Mouse (Mus musculus) embryonic facial prominence, embryonic 13.5 days (tissue): ENCODE data around the gene Tspan17. TPM values are rescaled to one million over a fixed set of nuclear protein-coding genes. Genes with fewer than 3 reads are reported as not detected.

Experiments used
- ATAC-seq: fragments of 200-750 bp; cut with Nextera tagmentation; 2 replicates; pipeline ENCODE4 v1.8.0; 2017; ENCODE audit warnings: low read depth; ENCODE audit not compliant: insufficient number of reproducible peaks, insufficient read depth, low FRiP score, low TSS enrichment
- H3K27ac ChIP-seq: fragments of 300-500 bp; sonication (generic); 2 replicates; pipeline ENCODE4 v1.5.1; 2015; ENCODE audit warnings: moderate library complexity, mild to moderate bottlenecking, inconsistent platforms
- H3K27me3 ChIP-seq: fragments of 300-500 bp; sonication (generic); 2 replicates; pipeline ENCODE4 v1.6.1; 2015; ENCODE audit warnings: mild to moderate bottlenecking, inconsistent platforms
- H3K36me3 ChIP-seq: fragments of 300-500 bp; sonication (generic); 2 replicates; pipeline ENCODE4 v1.6.1; 2015; ENCODE audit warnings: mild to moderate bottlenecking, inconsistent platforms
- H3K4me1 ChIP-seq: fragments of 300-500 bp; sonication (generic); 2 replicates; pipeline ENCODE4 v1.6.1; 2015; ENCODE audit warnings: inconsistent platforms
- H3K4me2 ChIP-seq: fragments of 300-500 bp; sonication (generic); 2 replicates; pipeline ENCODE4 v1.6.1; 2015; ENCODE audit warnings: moderate library complexity, mild to moderate bottlenecking, inconsistent platforms
- H3K4me3 ChIP-seq: fragments of 300-500 bp; sonication (generic); 2 replicates; pipeline ENCODE4 v1.5.1; 2015; ENCODE audit warnings: mild to moderate bottlenecking, inconsistent platforms
- H3K9ac ChIP-seq: fragments of 300-500 bp; sonication (generic); 2 replicates; pipeline ENCODE4 v1.6.1; 2015; ENCODE audit warnings: mild to moderate bottlenecking, inconsistent platforms
- H3K9me3 ChIP-seq: fragments of 300-500 bp; sonication (generic); 2 replicates; pipeline ENCODE4 v1.6.1; 2016; ENCODE audit warnings: inconsistent platforms
- WGBS: fragments of 180-500 bp; shearing (Covaris S2); methylation state at CpG from one replicate; pipeline ENCODE4 v1.1.7; 2015; ENCODE audit warnings: mixed read lengths; 5-methylcytosine and 5-hydroxymethylcytosine counted together
- polyA plus RNA-seq: library from polyadenylated mRNA; unstranded; fragments of >200 nt; fragmentation: Nextera tagmentation; extraction: Ambion mirVana; gene quantifications from 2 replicates; pipeline ENCODE4 v1.2.1, GENCODE M21; 2015

Gene Tspan17
- polyA plus RNA-seq, 1 experiment from 2014 or later: 7.6 TPM

DNA sequence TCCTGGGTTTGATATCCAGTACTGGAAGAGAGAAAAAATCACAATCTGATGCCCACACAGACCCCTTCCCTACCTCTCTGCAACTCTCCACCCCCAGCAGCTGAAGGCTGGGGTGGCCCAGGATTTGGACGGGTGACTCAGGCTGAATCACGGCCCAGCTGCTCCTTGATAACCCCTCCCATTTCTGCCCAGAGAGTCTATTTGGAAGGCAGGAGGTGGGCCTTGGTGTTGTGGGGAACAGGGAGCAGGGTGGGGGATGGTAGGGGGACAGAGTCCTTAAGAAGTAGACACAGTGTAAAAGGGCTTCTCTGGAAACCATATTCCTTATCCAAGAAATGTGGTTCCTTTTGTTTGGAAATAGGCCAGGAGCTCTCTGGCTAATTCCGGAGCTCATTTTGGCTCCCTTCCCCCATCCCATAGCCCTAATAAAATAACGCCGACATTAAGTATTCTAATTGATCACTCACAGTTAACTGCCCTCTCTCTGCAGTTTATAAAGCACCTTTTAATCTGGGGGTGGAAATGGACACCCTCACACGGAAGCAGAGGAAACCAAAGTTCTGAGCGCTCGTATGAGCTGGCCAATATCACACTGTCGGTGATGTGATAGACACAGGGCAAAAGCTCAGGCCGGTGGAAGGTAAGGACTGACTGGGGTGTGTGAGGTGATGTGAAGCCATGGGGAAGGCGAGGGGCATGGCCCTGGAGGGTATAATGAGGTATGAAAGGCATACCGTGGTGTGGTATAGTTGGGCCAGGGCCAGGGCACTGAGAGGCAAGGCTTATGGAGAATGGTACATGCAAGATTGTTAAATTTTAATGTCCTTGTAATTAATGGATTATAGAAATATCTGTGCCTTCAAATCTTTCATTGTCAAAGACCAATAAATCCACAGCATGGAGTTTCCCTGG, 34.8 kb upstream of the Tspan17 start:
- no peak overlapping the region for H3K4me2 ChIP-seq
- no peak overlapping the region for H3K27ac ChIP-seq
- no peaks in the 10 kb centered on the region for H3K9me3 ChIP-seq
- H3K4me3 ChIP-seq: no peak overlapping the region
- WGBS: 50% methylated on average over 12 of the region's 12 CpGs
- no peak overlapping the region for H3K9ac ChIP-seq
- ATAC-seq: no peak
- H3K27me3 ChIP-seq: peaks cover 64% of the 10 kb centered on the region
- H3K36me3 ChIP-seq: no peaks in the 10 kb centered on the region
- peaks cover 20% of the 10 kb centered on the region for H3K4me1 ChIP-seq

DNA sequence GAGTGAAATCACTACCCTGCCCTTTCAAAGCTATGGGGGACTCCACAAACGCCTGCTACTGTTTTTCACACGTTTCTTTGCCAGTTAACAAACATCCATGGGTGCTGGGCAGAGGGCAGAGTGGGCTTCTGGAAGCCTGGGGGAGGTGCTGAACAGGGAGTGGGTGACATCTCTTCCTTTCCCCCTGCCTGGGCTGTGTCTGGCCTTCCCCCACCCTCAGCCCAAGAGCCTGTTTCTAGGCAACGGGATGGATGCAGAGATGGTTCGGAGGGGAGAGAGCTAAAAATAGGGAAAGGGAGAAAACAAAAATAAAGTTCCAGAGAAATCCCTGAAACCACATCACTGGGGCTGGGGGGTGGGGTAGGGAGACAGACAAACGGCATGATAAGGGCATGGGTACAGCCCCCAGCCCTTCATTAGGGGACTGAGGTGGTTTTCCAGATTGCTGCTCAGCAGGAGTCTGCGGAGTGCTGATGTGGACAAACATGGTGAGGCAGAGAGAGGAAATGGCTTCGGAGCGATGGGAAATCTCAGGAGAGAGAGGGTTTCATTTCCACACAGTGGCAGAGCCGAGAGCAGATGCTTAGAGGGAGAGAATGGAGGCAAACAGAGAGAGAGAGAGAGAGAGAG, 33.9 kb upstream of the Tspan17 start:
- Histone ChIP-seq H3K4me2 (no peak overlapping the region), H3K9ac (no peak overlapping the region), H3K27ac (no peak overlapping the region), H3K9me3 (no peaks in the 10 kb centered on the region), H3K4me3 (no peak overlapping the region), H3K36me3 (no peaks in the 10 kb centered on the region), H3K4me1 (peaks cover 20% of the 10 kb centered on the region), H3K27me3 (peaks cover 64% of the 10 kb centered on the region)
- no peak for ATAC-seq
- WGBS: 26% methylated on average over 9 of the region's 9 CpGs

GRCm38 (mm10) chr13:54756156-54756712, 32.9 kb upstream of the Tspan17 start:
- H3K4me2 ChIP-seq: no peak overlapping the region
- peaks cover 20% of the 10 kb centered on the region for H3K4me1 ChIP-seq
- H3K9me3 ChIP-seq: no peaks in the 10 kb centered on the region
- H3K9ac ChIP-seq: no peak overlapping the region
- no peak overlapping the region for H3K27ac ChIP-seq
- H3K36me3 ChIP-seq: no peaks in the 10 kb centered on the region
- H3K27me3 ChIP-seq: peaks cover 67% of the 10 kb centered on the region
- ATAC-seq: no peak
- no peak overlapping the region for H3K4me3 ChIP-seq
- 82% methylated on average over 8 of the region's 8 CpGs for WGBS

GRCm38 (mm10) chr13:54757093-54757830, 31.9 kb upstream of the Tspan17 start:
- 0 out of 2 replicates have a peak overlapping the region, but pooled peaks have one; percentile 33 for H3K27ac ChIP-seq
- H3K4me2 ChIP-seq: peak overlapping the region; percentile 72
- no peak overlapping the region for H3K9ac ChIP-seq
- H3K27me3 ChIP-seq: peaks cover 72% of the 10 kb centered on the region
- H3K9me3 ChIP-seq: no peaks in the 10 kb centered on the region
- no peak for ATAC-seq
- WGBS: 40% methylated on average over 10 of the region's 10 CpGs
- H3K36me3 ChIP-seq: no peaks in the 10 kb centered on the region
- peaks cover 20% of the 10 kb centered on the region for H3K4me1 ChIP-seq
- peak overlapping the region; percentile 45 for H3K4me3 ChIP-seq

- no peaks in the 10 kb centered on the region for H3K36me3 ChIP-seq
- peak; percentile 73 for ATAC-seq
- no peak overlapping the region for H3K9ac ChIP-seq
- H3K27me3 ChIP-seq: peaks cover 77% of the 10 kb centered on the region
- H3K4me3 ChIP-seq: peak overlapping the region; percentile 45
- 0 out of 2 replicates have a peak overlapping the region, but pooled peaks have one; percentile 33 for H3K27ac ChIP-seq
- H3K4me1 ChIP-seq: peaks cover 20% of the 10 kb centered on the region
- H3K4me2 ChIP-seq: peak overlapping the region; percentile 72
- under 1% methylated on average over 43 of the region's 43 CpGs for WGBS
- no peaks in the 10 kb centered on the region for H3K9me3 ChIP-seq
Observed at GRCm38 (mm10) chr13:54758045-54758755, 31.0 kb upstream of the Tspan17 start.

DNA sequence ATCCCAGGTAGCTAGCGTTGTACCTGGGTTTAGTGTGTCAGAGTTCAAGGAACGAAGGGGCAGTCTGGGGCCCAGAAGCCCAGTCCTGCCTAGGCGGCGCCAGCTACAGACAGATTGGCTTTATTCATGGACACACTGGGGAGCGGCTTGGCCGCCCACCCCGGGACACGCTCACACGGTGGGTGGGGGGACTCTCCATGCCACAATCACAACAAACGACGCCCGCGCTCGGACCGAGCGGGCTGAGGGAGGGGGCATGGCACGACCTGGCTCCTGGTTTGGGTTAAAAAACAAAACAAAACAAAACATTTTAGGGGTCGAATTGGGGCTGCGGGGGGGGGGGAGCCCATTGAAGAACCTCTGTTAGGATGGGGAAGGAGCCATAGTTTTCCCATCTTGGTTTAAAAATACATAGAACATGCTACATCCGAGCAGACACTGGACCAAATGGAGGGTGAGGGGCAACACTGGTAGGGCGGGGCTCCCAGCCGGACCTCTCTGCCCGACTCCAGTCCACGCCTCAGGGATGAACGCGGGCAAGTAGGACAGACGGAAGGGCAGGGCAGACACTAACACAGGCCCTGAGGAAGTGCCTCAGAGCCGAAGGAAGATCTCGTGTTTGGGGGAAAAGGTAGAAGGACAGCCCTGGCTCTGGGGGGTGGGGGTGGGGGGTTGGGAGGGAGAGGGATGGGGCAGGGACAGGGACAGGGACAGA, 30.3 kb upstream of the Tspan17 start:
- Histone ChIP-seq H3K27ac (no peak overlapping the region), H3K4me1 (peaks cover 20% of the 10 kb centered on the region), H3K4me2 (peak overlapping the region; percentile 72), H3K36me3 (no peaks in the 10 kb centered on the region), H3K9me3 (no peaks in the 10 kb centered on the region), H3K27me3 (peaks cover 77% of the 10 kb centered on the region), H3K4me3 (peak overlapping the region; percentile 45; the same call in 1 of the 2 replicates), H3K9ac (no peak overlapping the region)
- under 1% methylated on average over 29 of the region's 29 CpGs for WGBS
- ATAC-seq: no peak

DNA sequence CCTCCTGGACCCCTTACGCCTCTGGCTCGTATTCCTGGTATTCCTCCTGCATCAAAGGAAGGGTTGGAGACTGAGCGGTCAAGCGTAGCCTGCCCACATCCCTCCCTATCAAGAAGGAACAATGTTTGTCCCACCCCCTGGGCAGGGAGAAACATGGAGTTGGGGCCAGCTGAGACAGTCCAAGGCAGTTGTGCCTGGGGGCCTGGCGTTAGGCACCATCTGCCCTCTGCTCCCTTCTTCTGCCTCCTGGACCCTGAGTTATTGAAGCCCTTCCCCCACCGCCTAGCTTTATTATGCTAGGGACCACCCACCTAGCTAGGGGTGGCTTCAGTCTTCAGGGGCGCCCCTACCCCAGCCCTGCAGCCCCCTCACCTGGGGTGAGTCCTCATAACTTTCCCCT, 29.7 kb upstream of the Tspan17 start:
- H3K27me3 ChIP-seq: peaks cover 77% of the 10 kb centered on the region
- WGBS: 13% methylated on average over 7 of the region's 7 CpGs

GRCm38 (mm10) chr13:54760164-54760795, 28.9 kb upstream of the Tspan17 start:
- H3K36me3 ChIP-seq: no peaks in the 10 kb centered on the region
- no peak for ATAC-seq
- H3K9me3 ChIP-seq: no peaks in the 10 kb centered on the region
- H3K27me3 ChIP-seq: peaks cover 77% of the 10 kb centered on the region
- no peak overlapping the region for H3K4me2 ChIP-seq
- WGBS: 52% methylated on average over 8 of the region's 8 CpGs
- H3K9ac ChIP-seq: no peak overlapping the region
- no peak overlapping the region for H3K4me3 ChIP-seq
- H3K4me1 ChIP-seq: peaks cover 20% of the 10 kb centered on the region
- no peak overlapping the region for H3K27ac ChIP-seq

More for the DNA sequence above, 29.7 kb upstream of the Tspan17 start:
- Histone ChIP-seq H3K27ac (no peak overlapping the region), H3K36me3 (no peaks in the 10 kb centered on the region), H3K9me3 (no peaks in the 10 kb centered on the region), H3K4me1 (peaks cover 20% of the 10 kb centered on the region), H3K4me3 (no peak overlapping the region), H3K4me2 (no peak overlapping the region), H3K9ac (no peak overlapping the region)
- no peak for ATAC-seq

- Histone ChIP-seq H3K36me3 (no peaks in the 10 kb centered on the region), H3K9ac (no peak overlapping the region), H3K4me3 (no peak overlapping the region), H3K27me3 (peaks cover 77% of the 10 kb centered on the region), H3K4me1 (peaks cover 24% of the 10 kb centered on the region), H3K9me3 (no peaks in the 10 kb centered on the region), H3K27ac (no peak overlapping the region), H3K4me2 (no peak overlapping the region)
- ATAC-seq: no peak
- 73% methylated on average over 7 of the region's 7 CpGs for WGBS
Observed at GRCm38 (mm10) chr13:54760906-54761305, 28.3 kb upstream of the Tspan17 start.
